Mouse (Mus musculus) cerebellum, postnatal 25 days (tissue): ENCODE data around the gene Cox7a2l.
A peak's percentile ranks its signal among the peaks of the same experiment; 100 is the strongest.

Experiments used
- DNase-seq, 2 experiments: peaks; one replicate each; pipeline ENCODE4 v3.0.0; 2021; ENCODE audit warnings: mixed read lengths in 2 of 2

Gene Cox7a2l

DNA sequence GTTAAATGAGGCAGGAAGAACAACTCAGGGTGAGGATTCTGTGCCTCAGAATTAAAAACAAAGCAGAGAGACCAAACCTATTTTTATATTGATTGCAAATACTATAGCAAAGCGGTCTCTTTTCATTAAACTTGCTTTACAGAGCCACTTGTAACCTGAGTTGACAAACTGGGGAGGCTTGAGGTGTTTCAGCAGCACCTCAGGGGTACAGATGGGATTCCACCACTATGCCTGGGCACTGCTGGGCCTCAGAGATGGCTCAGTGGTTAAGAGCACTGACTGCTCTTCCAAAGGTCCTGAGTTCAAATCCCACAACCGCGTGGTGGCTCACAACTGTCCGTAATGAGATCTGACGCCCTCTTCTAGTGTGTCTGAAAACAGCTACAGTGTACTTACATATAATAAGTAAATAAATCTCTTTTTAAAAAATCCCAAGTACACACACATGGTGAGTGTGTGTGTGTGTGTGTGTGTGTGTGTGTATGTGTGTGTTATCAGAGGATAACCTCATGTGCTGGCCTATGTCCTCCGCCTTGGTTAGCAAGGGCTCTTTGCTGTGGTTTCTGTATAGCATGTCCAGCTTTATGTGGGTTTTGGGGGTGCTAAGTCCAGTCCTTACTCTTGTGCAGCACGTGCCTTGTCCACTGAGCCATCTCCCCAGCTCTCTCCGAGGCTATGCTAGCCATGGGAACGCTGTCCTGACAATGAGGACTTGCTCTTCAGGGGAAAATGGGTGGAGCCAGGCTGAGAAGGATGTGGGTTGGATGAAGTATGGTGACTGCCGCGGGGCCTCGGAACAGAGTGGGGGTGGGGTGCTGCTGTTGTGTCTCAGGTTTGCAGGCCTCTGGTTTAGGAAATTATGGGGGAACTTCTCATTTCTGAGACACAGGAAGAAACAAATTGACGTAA, 9.7 kb upstream of the Cox7a2l start:
- DNase-seq = no peak

DNA sequence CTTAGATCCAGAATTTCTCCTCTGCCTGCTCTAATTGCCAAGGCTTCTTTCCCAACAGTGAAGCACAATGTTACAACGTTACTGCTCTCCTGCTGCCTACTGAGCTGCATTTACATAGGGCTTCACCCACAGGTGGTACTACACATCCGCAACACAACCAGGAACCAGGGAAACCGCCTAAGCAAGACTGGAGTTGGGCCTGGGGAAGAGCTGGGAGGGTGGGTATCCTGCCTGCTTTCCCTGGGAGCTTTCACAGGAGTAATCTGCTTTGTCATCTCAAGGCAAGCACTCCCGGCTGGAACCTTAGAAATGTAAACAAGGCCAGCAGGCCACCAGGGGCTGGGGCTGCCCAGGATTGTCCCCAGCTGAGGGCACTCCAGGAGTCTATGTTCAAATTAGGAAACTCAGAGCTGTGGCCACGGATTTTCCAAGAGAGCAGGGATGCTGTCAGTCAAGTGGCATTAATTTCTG, 9.0 kb upstream of the Cox7a2l start:
- no peak for DNase-seq

DNA sequence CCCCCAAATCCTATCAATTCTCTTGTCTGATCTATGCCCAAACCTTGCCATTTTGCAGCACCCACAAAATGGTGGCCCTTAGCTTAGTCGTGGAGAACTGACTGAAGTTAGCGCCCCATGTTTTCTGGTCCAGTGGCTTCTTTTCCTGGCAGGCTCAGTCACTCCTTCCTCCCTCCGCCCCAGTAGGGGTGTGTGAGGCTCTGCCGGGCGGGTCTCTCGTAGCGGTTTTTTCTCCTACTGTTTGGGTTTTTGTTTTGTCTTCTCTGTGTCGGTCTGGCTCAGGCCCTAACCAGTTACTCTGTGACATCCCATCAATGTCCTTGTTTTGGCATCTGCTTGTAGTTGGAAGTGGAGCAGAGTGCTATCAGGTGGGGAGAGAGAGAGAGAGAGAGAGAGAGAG, 8.5 kb upstream of the Cox7a2l start:
- no peak for DNase-seq

DNA sequence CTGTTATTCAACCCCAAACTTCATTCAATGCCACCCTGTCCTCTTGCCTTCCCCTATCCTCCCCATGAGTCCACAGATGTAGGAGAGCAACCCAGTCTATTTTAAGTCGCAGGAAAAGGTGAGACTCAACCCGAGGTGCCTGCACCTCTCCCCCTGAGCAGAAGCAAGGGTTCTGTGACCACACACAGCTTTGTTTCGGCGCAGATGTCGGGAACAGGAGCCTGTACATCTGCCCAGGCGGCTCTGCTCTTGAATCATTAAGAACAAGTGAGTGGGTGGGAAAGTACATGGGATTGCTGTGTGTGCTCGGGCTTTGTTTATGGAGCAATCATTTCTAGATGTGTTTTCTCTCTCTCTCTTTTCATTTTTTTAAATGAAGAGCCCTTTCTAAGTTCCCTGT, 7.6 kb upstream of the Cox7a2l start:
- no peak for DNase-seq

DNA sequence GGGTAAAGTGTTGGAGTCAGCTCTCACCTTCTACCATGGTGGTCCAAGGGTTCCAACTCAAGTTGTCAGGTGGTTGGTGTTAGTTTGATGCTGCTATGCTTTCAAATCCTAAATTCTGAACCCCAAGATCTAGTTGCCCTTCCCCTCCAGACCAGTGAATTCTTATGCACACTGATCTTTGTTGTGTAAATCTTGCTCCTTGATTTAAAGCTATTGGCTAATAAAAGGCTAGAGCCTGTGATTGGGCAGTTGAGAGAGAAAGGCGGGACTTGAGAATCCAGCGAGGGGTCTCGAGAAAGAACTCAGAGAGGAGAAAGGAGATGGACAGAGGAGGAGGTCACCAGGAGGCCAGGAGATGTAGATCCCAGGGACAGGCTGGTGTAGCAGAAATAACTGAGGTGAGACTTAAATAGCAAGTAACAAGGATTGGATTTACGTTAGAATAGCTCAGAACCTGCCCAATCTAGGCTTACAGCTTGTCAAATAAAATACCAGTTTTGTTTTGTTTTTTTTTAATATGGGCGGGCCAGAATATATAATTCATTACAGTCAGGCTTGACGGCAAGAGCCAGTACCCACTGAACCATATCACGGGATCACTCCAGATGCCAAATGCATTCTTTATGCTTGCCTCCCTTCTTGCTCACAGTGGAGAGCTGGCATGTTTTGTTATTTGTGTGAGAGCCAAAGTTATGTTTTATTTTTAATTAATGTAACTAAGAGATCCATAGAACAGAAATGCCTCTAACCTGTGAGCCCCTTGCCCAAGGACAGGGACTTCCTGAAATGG, 5.7 kb upstream of the Cox7a2l start:
- no peak for DNase-seq

DNA sequence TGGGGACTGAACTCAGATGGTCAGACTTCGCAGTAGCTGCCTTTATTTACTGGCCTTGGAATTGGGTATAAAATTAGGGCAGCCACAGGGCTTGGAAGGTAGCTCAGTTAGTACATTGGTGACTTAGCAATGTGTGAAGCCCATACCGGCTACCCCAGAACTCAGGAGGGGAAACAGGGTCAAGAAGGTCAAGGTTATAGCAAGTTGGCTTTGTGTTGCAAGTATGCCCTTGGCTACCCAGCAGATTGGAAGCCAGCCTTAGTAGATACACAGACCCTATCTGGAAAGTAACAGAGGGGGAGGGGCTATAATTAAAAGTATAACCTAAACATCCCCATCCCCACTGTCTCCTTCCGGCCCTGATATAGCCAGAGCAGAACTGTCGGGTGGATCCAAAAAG, 4.8 kb upstream of the Cox7a2l start:
- no peak for DNase-seq

DNA sequence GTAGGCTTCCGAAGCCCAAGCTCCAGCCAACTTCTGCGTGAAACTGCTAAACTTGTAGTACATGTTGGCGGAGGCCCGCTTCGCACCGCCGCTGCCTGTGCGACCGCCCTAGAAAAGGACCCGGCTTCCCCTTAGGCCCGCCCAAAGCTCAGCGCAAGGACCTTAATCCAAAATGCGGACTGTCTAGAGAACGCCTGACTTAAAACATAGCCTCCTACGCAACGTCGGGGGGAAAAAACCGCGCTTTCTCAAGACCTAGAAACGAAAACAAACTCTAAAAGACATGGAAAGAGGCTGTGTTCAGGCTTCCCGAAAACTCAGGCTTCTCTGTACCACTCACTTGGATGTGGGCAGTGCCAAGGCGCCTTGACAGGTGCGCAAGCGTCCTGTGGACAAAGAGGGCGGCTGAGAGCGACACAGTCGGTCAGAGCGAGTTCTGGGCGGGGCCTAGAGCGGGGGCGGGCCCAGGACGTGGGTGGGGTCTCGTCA, 2.9 kb downstream of the Cox7a2l start:
- peak; percentile 91 to 94 for DNase-seq

DNA sequence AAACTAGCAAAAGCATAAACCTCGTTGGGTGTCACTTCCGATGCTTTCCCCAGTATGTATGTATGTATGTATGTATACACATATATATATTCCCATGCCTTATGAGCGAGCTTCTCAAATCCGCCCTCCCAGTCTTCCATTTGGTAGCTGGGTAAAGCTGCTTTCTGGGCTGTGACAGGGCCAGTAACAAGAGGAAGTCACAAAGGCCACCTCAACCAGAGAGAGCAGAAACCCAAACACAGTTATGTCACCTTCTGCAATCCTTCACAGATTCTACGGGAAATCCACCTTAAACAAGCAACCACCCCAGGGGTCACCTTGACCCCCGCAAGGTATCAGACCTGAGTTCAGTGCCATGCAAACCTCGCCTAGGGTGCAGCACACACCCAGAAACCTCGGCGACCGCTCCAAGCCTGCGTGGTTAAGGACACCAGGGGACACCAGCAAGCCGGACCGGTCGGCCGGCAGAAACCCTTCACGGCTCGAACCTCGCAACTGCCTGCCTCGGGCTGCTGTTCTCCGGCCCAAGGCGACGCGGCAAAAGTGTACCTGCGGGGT, 3.4 kb downstream of the Cox7a2l start:
- no peak for DNase-seq

DNA sequence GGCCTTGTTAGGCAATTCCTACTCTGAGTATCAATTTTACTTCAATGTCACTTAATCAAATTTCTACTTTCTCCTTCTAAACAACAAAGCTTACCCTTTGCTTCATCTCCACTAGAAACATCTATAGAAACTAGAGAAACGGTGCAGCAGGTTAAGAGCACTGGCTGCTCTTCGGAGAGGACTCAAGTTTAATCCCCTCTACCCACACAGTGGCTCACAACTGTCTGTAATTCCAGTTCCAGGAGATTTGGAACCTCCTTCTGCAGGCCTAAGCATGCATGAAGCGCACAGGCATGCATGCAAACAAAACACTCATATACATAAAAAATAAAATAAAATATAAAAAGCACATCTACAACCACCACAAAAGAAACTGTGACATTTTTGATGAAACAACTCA, 5.0 kb downstream of the Cox7a2l start:
- no peak for DNase-seq

DNA sequence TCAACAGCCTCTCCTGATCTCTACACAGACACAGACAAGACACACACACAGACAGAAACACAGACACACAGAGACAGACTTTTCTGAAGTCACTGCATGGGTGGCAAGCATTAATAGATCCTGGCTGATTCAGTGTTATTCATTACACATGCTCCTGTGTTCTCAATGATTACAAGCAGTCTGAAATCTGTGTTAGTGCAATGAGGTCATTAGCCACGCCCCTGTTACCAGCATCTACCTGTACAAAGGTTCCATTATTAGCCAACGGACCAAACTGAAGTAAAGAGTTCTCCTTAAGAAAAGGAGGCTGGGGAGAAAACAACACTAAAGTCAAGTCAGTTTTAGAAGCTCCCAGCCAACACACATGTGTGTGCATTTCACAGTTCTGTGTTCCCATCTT, 13.4 kb downstream of the Cox7a2l start:
- no peak for DNase-seq

DNA sequence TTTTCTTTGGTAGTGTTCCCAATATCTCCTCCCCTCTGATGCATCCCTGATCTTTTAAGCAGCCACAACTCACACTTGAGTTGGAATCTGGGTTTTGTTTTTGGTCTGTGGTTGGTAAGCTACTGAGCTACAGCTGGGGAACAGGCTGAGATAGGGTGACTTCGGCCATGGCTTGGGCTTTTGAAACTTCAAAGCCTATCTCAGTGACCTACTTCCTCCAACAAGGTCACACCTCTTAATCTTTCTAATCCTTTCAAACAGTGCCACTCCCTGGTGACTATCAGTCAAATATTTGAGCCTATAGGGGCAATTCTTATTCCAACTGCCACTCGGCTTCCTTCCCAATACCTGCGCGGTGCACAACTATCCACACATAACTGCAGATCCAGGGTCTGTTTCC, 17.4 kb downstream of the Cox7a2l start:
- DNase-seq = no peak

DNA sequence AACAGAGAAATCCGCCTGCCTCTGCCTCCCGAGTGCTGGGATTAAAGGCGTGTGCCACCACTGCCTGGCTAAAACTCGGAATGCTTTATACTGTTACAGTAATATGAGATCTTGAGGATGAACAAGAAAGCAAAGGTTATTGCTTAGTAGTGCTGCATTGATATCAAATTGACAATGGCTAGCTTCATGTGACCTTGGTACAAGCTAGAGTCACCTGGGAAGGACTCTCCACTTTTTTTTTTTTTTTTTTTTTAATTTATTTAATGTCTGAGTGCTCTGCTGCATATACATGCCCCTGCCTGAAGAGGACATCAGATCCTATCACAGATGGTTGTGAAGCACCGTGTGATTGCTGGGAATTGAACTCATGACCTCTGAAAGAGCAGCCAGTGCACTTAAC, 18.2 kb downstream of the Cox7a2l start:
- DNase-seq = no peak

DNA sequence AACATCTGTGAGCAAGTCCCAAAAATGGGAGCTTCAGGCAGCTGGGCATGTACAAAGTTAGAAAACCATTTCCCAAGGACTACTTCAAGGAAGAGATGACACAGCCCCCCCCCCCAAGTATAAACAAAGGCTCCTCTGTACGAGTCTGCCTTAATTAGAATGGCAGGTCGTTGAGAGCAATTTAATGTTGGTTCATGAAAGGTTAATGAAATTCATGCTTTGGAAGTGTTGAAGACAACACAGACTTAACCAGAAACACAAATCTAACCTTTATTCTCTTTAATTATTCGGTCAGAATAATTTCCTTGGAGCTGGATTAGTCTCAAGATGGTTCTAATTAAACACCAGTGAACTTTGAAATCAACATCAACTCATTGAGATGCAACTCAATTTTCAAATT, 29.4 kb downstream of the Cox7a2l start:
- DNase-seq = no peak

DNA sequence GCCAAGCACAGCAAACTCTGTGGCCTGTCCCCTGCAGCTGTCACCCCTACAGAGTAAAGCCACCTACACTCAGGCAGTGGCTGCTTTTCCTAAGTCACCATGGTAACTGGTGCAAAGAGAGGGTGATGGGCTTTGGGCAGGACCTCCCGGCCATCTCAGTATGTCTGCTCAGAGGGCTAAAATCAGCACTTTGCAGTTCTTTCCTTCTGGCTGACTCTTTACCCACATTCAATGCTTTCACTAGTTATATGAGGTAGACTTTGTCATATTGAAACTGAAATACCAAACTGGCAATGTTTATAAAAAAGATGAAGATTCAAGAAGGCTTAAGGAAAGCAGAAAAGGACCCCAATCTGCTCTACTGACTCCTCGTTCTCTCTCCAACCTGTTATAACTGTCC, 33.3 kb downstream of the Cox7a2l start:
- no peak for DNase-seq

DNA sequence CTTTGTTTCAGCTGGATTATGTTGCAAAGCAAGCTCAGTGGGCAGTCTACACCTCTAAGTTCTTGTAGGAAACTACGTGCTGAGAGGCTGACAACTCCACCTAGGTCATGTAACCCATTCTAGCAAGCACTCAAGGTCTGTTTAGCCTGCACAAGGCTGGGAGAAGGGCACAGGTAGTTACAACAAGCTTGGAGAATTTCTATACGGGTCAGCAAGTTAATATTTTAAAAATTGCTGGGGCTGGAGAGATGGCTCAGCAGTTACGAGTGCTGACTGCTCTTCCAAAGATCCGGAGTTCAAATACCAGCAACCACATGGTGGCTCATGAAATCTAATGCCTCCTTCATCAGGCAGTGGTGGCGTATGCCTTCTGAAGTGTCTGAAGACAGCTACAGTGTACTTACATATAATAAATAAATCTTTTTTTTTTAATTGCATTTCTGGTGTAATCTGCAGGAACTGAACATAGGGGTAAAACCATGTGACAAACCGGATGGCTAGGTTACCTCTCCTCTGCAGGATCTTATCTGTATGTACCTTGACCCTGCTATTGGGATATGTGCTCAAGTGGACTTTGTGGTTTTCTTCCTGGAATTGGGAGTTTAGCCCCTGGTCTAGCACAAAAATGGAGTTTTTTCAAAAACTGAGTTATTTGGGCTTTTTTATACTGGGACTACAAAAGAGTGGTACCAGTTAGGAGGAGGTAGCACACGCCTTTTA, 34.2 kb downstream of the Cox7a2l start:
- no peak for DNase-seq

DNA sequence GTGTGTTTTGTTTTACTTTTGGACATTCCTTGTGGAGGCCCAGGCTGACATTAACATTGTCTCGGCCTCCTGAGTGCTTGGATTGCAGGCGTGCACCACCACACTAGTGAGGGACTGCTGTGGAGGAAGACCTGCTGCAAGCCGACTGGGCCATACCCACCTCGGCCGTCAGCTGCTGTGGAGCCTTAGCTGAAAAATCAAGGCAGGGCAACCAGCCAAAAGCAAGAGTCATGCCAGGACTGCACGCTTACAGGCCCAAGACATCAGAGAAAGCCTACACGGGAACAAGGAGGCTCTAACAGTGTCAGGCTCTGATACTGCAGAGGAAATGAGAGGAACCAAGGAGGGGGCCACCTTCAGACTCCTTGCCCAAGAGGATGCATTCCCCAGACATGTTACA, 35.6 kb downstream of the Cox7a2l start:
- peak; percentile 13 to 32 for DNase-seq

DNA sequence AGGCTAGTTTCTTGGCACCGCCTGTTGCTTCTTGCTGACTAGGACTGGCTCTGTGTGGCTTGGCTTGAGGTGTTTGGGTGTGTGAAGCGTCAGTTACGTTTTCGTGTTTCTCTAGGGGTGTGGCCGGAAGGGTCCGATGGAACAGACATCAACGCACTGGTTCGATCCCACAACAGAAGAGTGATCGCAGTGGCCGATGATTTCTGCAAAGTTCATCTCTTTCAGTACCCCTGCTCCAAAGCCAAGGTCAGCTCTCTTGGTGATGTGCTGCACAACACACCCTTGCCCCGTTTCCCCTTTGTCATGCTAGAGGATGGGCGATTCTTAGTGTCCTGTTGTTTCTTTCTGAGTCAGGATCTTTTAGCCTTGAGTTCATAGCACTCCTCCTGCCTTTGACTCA, 40.0 kb downstream of the Cox7a2l start:
- DNase-seq = no peak

DNA sequence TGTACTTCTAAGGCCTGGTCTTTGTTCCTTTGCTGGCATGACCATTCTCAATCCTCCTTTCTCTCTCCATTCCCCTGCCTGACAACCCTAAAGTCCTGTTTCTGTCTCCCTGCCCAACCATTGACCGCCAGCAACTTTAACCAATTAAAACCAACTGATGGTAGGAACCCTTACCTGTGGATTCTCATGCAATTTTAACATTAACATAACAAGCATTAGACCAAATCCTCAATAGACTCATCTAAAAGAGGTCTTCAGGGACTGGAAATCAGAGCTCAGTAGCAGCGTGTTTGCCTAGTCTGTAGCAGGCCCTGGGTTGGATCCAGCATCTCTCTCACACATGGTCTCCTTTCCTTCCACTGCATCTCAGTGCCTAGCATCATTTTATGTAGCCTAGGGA, 47.5 kb downstream of the Cox7a2l start:
- DNase-seq = no peak

DNA sequence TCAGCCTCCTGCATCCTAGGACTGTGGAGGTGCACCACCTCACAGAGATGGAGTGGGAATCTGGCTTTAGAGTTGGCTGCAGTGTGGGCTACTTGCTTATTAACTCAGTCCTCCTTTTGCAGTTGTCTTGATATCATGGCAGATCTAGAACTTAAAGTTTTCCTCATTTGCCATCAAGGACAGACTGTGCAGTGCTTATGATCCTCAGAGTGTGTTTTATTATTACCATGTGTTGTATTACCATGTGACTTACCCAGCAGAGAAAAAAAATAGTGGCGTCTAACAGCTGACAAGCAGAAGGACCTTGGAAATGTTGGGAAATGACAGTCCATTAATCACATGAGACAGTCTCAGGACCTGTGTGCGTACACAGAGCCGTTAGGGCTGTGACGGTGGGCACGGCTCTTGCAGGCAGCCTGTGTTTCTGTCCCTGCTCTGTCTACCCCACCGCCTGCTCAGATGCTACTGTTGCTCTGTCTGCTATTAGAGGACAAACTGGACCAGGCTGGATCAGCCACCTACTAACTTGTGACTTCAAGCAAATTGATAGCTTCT, 50.4 kb downstream of the Cox7a2l start:
- DNase-seq = no peak

DNA sequence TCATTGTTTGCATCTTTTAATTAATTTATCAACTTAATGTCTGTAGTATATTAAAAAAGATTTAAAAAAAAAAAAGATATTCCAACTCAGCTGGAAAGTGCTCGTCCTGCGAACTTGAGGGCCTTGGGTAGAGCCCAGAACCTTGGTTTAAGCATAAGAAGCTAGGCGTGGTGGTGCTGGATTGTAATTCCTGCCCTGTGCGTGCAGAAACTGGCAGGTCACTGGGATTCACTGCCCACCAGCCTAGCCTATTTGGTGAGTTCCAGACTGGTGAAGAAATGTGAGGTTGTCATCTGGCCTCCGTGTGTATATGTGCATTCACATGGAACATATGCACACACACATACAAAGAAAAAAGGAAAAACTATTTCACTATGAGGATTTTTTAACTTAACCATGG, 51.2 kb downstream of the Cox7a2l start:
- no peak for DNase-seq

DNA sequence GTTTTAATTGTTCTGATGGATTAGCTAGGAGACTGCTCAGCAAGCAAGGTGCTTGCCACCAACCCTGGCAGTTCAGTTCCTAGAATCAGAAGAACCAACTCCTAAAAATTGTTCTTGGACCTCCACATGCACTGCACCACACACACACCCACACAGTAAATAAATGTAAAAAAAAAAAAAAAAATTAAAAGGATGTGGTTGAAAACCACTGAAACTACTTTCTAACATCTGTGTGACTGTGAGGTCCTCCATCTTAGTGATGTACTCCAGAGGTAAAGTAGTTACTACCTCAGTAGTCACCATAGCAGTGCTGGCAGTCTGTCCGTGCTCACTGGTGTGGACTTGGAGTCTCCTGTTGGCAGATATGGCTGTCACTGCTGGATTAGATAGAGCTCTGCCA, 59.9 kb downstream of the Cox7a2l start:
- DNase-seq = no peak

DNA sequence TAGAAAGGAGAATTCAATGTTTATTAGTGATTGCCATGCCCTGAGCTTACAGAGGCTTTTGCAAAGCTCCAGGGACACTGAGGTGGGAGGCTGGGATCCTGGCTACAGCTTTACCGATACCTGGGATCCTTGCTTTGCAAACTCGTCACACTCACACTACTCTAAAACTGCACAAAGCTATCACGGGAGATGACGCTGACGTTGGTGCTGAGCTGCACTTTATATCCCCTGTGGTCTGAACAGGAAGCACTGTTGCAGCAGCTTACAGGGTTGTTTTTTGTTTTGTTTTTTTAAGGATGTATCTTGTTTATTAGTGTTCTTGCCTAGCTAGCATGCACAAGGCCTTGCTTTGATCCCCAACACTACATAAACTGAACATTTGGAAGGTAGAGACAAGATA, 63.5 kb downstream of the Cox7a2l start:
- no peak for DNase-seq

DNA sequence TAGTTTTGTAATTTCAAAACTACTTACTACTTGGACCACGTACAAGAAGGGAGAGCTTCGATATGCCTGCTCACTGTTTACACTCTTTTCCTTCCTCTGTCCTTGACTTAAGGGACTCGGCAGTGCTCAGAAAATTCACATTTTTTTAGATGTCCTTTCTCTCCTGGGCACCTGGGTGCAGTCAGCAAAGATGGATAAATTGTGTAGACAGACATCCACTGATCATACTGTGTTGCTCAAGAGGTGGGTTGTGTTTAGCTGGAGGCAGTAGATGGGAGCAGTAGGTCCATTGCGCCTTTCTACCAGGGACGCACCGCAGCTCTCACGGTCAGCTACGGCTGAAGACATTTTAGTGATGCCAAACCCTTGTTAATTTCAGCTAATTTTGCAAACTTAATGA, 64.7 kb downstream of the Cox7a2l start:
- no peak for DNase-seq
